Mouse (Mus musculus) hindbrain, embryonic 10.5 days (tissue): ENCODE results near the gene Mettl27. TPM values are rescaled to one million over a fixed set of nuclear protein-coding genes. Genes with fewer than 3 reads are reported as not detected.

ENCODE experiments used
- DNase-seq: peaks from one replicate; pipeline ENCODE4 v3.0.0-alpha.2; 2017; ENCODE audit warnings: low spot score
- H3K27ac ChIP-seq: fragments of 300-500 bp; sonication (generic); 2 replicates; pipeline ENCODE4 v1.5.1; 2016; ENCODE audit warnings: mild to moderate bottlenecking, moderate library complexity
- H3K27me3 ChIP-seq: fragments of 300-500 bp; sonication (generic); 2 replicates; pipeline ENCODE4 v1.6.1; 2016; ENCODE audit warnings: mild to moderate bottlenecking; ENCODE audit not compliant: poor library complexity, insufficient read depth, severe bottlenecking
- H3K36me3 ChIP-seq: fragments of 300-500 bp; sonication (generic); 2 replicates; pipeline ENCODE4 v1.6.1; 2016; ENCODE audit warnings: mild to moderate bottlenecking, moderate library complexity
- H3K4me1 ChIP-seq: fragments of 300-500 bp; sonication (generic); replicated peaks from 2 replicates; pipeline ENCODE4 v1.6.1; 2016; ENCODE audit warnings: mild to moderate bottlenecking
- H3K4me3 ChIP-seq: fragments of 300-500 bp; sonication (generic); 2 replicates; pipeline ENCODE4 v1.5.1; 2016; ENCODE audit warnings: mild to moderate bottlenecking, moderate library complexity
- H3K9me3 ChIP-seq: fragments of 300-500 bp; sonication (generic); 2 replicates; pipeline ENCODE4 v1.6.1; 2016; ENCODE audit warnings: mild to moderate bottlenecking, moderate library complexity
- WGBS: fragments of 180-500 bp; shearing (Covaris S2); methylation state at CpG from one replicate; pipeline ENCODE4 v1.1.7; 2016; 5-methylcytosine and 5-hydroxymethylcytosine counted together
- polyA plus RNA-seq: library from polyadenylated mRNA; unstranded; fragments of >200 nt; fragmentation: Nextera tagmentation; extraction: Ambion mirVana; gene quantifications from 2 replicates; pipeline ENCODE4 v1.2.1, GENCODE M21; 2016

The Mettl27 gene
- polyA plus RNA-seq: 12.0 and 12.6 TPM in 2 replicates

GRCm38 (mm10) chr5:134932179-134932902 is at the start of gene Mettl27:
Mettl27 (plus strand) TSS chr5:134932368.
- Histone ChIP-seq H3K27ac (peak within 1 kb of the TSS; percentile 91), H3K36me3 (peaks cover 11% of the 10 kb centered on the region), H3K4me1 (peaks cover 13% of the 10 kb centered on the region), H3K9me3 (no peaks in the 10 kb centered on the region), H3K4me3 (peak within 1 kb of the TSS; percentile 75), H3K27me3 (no peaks in the 10 kb centered on the region)
- WGBS: under 1% methylated on average over 41 of the region's 41 CpGs
- peak; percentile 91 for DNase-seq

GRCm38 (mm10) chr5:134883077-134883476 is 49.1 kb upstream of the Mettl27 start:
- H3K27me3 ChIP-seq: no peaks in the 10 kb centered on the region
- 73% methylated on average over 3 of the region's 3 CpGs for WGBS
- H3K9me3 ChIP-seq: peaks cover 7% of the 10 kb centered on the region; the same call in 1 of the 2 replicates
- DNase-seq: no peak
- H3K36me3 ChIP-seq: no peaks in the 10 kb centered on the region
- no peak overlapping the region for H3K4me3 ChIP-seq
- H3K4me1 ChIP-seq: peaks cover 10% of the 10 kb centered on the region
- H3K27ac ChIP-seq: no peak overlapping the region

- no peaks in the 10 kb centered on the region for H3K36me3 ChIP-seq
- H3K9me3 ChIP-seq: no peaks in the 10 kb centered on the region
- WGBS: 56% methylated on average over 18 of the region's 18 CpGs
- peaks cover 21% of the 10 kb centered on the region for H3K4me1 ChIP-seq
- no peak overlapping the region for H3K4me3 ChIP-seq
- H3K27ac ChIP-seq: peak overlapping the region; percentile 64
- H3K27me3 ChIP-seq: no peaks in the 10 kb centered on the region
- no peak for DNase-seq
These were observed 44.5 kb upstream of the Mettl27 start for GRCm38 (mm10) chr5:134887447-134888335.

- H3K4me1 ChIP-seq: peaks cover 18% of the 10 kb centered on the region
- no peak for DNase-seq
- H3K9me3 ChIP-seq: no peaks in the 10 kb centered on the region
- H3K27ac ChIP-seq: 0 out of 2 replicates have a peak overlapping the region, but pooled peaks have one; percentile 64
- no peaks in the 10 kb centered on the region for H3K36me3 ChIP-seq
- H3K27me3 ChIP-seq: no peaks in the 10 kb centered on the region
- no peak overlapping the region for H3K4me3 ChIP-seq
- 90% methylated on average over 7 of the region's 7 CpGs for WGBS
These were observed 43.7 kb upstream of the Mettl27 start for GRCm38 (mm10) chr5:134888505-134888904.

- WGBS: 87% methylated on average over 6 of the region's 6 CpGs
- no peaks in the 10 kb centered on the region for H3K9me3 ChIP-seq
- H3K4me1 ChIP-seq: peaks cover 21% of the 10 kb centered on the region
- no peaks in the 10 kb centered on the region for H3K36me3 ChIP-seq
- no peaks in the 10 kb centered on the region for H3K27me3 ChIP-seq
- no peak for DNase-seq
- H3K27ac ChIP-seq: no peak overlapping the region
- no peak overlapping the region for H3K4me3 ChIP-seq
These were observed 41.5 kb upstream of the Mettl27 start for GRCm38 (mm10) chr5:134890601-134891054.

GRCm38 (mm10) chr5:134891552-134891951 is 40.6 kb upstream of the Mettl27 start:
- Histone ChIP-seq H3K4me1 (peaks cover 21% of the 10 kb centered on the region), H3K9me3 (no peaks in the 10 kb centered on the region), H3K27ac (no peak overlapping the region), H3K4me3 (no peak overlapping the region), H3K27me3 (no peaks in the 10 kb centered on the region), H3K36me3 (no peaks in the 10 kb centered on the region)
- 68% methylated on average over 8 of the region's 8 CpGs for WGBS
- DNase-seq: no peak

- no peaks in the 10 kb centered on the region for H3K36me3 ChIP-seq
- H3K27me3 ChIP-seq: no peaks in the 10 kb centered on the region
- no peak overlapping the region for H3K4me3 ChIP-seq
- DNase-seq: no peak
- peaks cover 28% of the 10 kb centered on the region for H3K4me1 ChIP-seq
- no peaks in the 10 kb centered on the region for H3K9me3 ChIP-seq
- WGBS: 73% methylated on average over 5 of the region's 5 CpGs
- no peak overlapping the region for H3K27ac ChIP-seq
These were observed 39.5 kb upstream of the Mettl27 start for GRCm38 (mm10) chr5:134892717-134893116.

- H3K36me3 ChIP-seq: no peaks in the 10 kb centered on the region
- H3K27me3 ChIP-seq: no peaks in the 10 kb centered on the region
- no peak overlapping the region for H3K27ac ChIP-seq
- H3K9me3 ChIP-seq: no peaks in the 10 kb centered on the region
- no peak overlapping the region for H3K4me3 ChIP-seq
- peaks cover 25% of the 10 kb centered on the region for H3K4me1 ChIP-seq
- 62% methylated on average over 8 of the region's 8 CpGs for WGBS
- peak; percentile 50 for DNase-seq
These were observed 36.9 kb upstream of the Mettl27 start for GRCm38 (mm10) chr5:134895291-134895690.

- Histone ChIP-seq H3K9me3 (no peaks in the 10 kb centered on the region), H3K4me1 (peaks cover 24% of the 10 kb centered on the region), H3K27ac (no peak overlapping the region), H3K4me3 (no peak overlapping the region), H3K36me3 (no peaks in the 10 kb centered on the region), H3K27me3 (peaks cover 5% of the 10 kb centered on the region; the same call in 1 of the 2 replicates)
- no peak for DNase-seq
- 82% methylated on average over 8 of the region's 8 CpGs for WGBS
These were observed 35.2 kb upstream of the Mettl27 start for GRCm38 (mm10) chr5:134896965-134897364.

- H3K27ac ChIP-seq: no peak overlapping the region
These were observed 34.6 kb upstream of the Mettl27 start for GRCm38 (mm10) chr5:134897596-134897995.

GRCm38 (mm10) chr5:134901012-134901643 is 31.0 kb upstream of the Mettl27 start:
- no peaks in the 10 kb centered on the region for H3K36me3 ChIP-seq
- H3K4me1 ChIP-seq: peaks cover 22% of the 10 kb centered on the region
- H3K9me3 ChIP-seq: no peaks in the 10 kb centered on the region
- no peak overlapping the region for H3K27ac ChIP-seq
- DNase-seq: peak; percentile 35
- H3K4me3 ChIP-seq: no peak overlapping the region
- WGBS: 50% methylated on average over 12 of the region's 12 CpGs
- H3K27me3 ChIP-seq: peaks cover 5% of the 10 kb centered on the region; the same call in 1 of the 2 replicates

More at GRCm38 (mm10) chr5:134897596-134897995, 34.6 kb upstream of the Mettl27 start:
- WGBS: 80% methylated on average over 17 of the region's 17 CpGs
- Histone ChIP-seq H3K9me3 (no peaks in the 10 kb centered on the region), H3K4me1 (peaks cover 24% of the 10 kb centered on the region), H3K27me3 (peaks cover 5% of the 10 kb centered on the region; the same call in 1 of the 2 replicates), H3K36me3 (no peaks in the 10 kb centered on the region), H3K4me3 (no peak overlapping the region)
- no peak for DNase-seq

GRCm38 (mm10) chr5:134901644-134902027 is 30.5 kb upstream of the Mettl27 start:
- Histone ChIP-seq H3K4me3 (no peak overlapping the region), H3K27me3 (peaks cover 5% of the 10 kb centered on the region; the same call in 1 of the 2 replicates), H3K4me1 (peaks cover 25% of the 10 kb centered on the region), H3K27ac (no peak overlapping the region), H3K9me3 (no peaks in the 10 kb centered on the region), H3K36me3 (no peaks in the 10 kb centered on the region)
- DNase-seq: no peak
- WGBS: 74% methylated on average over 8 of the region's 8 CpGs
